Mouse (Mus musculus) gonadal fat pad, adult 2 months (tissue): ENCODE results near the gene Ndufa4l2. TPM values are rescaled to one million over a fixed set of nuclear protein-coding genes. Genes with fewer than 3 reads are reported as not detected.

ENCODE experiments used
- polyA plus RNA-seq: library from polyadenylated mRNA; depleted of rRNA; stranded (reverse); fragments of >200 nt; gene quantifications from 2 replicates; pipeline ENCODE4 v1.2.3, GENCODE M21; 2012; rRNA removed

Ndufa4l2 gene
- polyA plus RNA-seq, 1 experiment: 29.3 TPM

Other genes starting within 250 kb of the Ndufa4l2 start
- gene Dctn2, start 248.6 kb upstream of the Ndufa4l2 start, polyA plus RNA-seq: 228 and 280 TPM in 2 replicates
- 21.8 and 32.7 TPM in 2 replicates for gene Mbd6, start 225.9 kb upstream of the Ndufa4l2 start, polyA plus RNA-seq
- 55.2 and 64.5 TPM in 2 replicates for gene Mars, start 203.2 kb upstream of the Ndufa4l2 start, polyA plus RNA-seq
- 9.3 and 9.7 TPM in 2 replicates for gene Arhgap9, start 193.0 kb upstream of the Ndufa4l2 start, polyA plus RNA-seq
- gene Gli1, start 173.0 kb upstream of the Ndufa4l2 start, polyA plus RNA-seq: 15.2 and 18.3 TPM in 2 replicates
- gene Inhbe, start 160.6 kb upstream of the Ndufa4l2 start, polyA plus RNA-seq: 0.01 and 0.03 TPM in 2 replicates
- 0.06 TPM in 1 of 2 replicates, not detected in the other for gene Inhbc, start 144.5 kb upstream of the Ndufa4l2 start, polyA plus RNA-seq
- gene R3hdm2, start 134.6 kb upstream of the Ndufa4l2 start, polyA plus RNA-seq: 51.4 and 79.1 TPM in 2 replicates
- 1.1 and 2.1 TPM in 2 replicates for gene Stac3, start 13.3 kb upstream of the Ndufa4l2 start, polyA plus RNA-seq
- gene Shmt2, start 7.5 kb downstream of the Ndufa4l2 start, polyA plus RNA-seq: 103 and 134 TPM in 2 replicates
- gene Nxph4, start 19.6 kb downstream of the Ndufa4l2 start, polyA plus RNA-seq: 11.6 and 26.9 TPM in 2 replicates
- gene Lrp1, start 106.2 kb downstream of the Ndufa4l2 start, polyA plus RNA-seq: 99.2 and 173 TPM in 2 replicates
- gene Stat6, start 128.0 kb downstream of the Ndufa4l2 start, polyA plus RNA-seq: 73.8 and 92.7 TPM in 2 replicates
- gene Nemp1, start 151.9 kb downstream of the Ndufa4l2 start, polyA plus RNA-seq: 3.5 and 4.4 TPM in 2 replicates
- gene Nab2, start 153.6 kb downstream of the Ndufa4l2 start, polyA plus RNA-seq: 35.9 and 41.2 TPM in 2 replicates
- gene Myo1a, start 190.2 kb downstream of the Ndufa4l2 start, polyA plus RNA-seq: 0.15 and 0.22 TPM in 2 replicates
- 1.1 TPM in 2 replicates for gene Tac2, start 209.5 kb downstream of the Ndufa4l2 start, polyA plus RNA-seq
- 8.8 and 11.6 TPM in 2 replicates for gene Zbtb39, start 224.6 kb downstream of the Ndufa4l2 start, polyA plus RNA-seq
- 5.0 and 5.1 TPM in 2 replicates for gene Gpr182, start 236.8 kb downstream of the Ndufa4l2 start, polyA plus RNA-seq
- gene Rdh1, start 244.8 kb downstream of the Ndufa4l2 start, polyA plus RNA-seq: 0.59 and 0.98 TPM in 2 replicates
- gene Rdh16f1, start 244.8 kb downstream of the Ndufa4l2 start, polyA plus RNA-seq: 1.1 and 1.3 TPM in 2 replicates